Mouse (Mus musculus): ENCODE results near the gene Glmn.

Gene Glmn

GRCm38 (mm10) chr5:107515453-107515852 lies 82.2 kb downstream of the Glmn start:
- DNase-seq = no peak

GRCm38 (mm10) chr5:107513583-107513982 lies 84.1 kb downstream of the Glmn start:
- DNase-seq = peak; percentile 51

DNA sequence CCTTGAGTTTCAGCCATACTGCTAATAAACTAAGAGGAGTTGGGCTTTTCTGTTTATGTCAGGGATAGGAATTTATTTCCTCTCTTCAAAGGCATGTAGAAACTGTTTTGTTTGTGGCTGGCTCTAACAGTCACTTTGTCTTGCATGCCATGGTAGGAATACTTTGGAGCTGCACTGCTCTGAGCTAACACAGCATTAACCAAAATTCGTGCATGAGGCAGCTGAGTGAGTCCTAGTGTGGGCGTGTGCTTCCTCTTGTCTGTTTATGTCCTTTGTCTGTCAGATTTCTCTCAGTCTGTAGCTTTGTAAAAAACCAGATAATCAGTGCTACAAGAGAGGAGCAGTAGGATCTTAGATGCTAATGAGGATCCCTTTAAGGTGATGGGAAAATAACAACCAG lies 86.4 kb downstream of the Glmn start:
- peak; percentile 35 for DNase-seq

DNA sequence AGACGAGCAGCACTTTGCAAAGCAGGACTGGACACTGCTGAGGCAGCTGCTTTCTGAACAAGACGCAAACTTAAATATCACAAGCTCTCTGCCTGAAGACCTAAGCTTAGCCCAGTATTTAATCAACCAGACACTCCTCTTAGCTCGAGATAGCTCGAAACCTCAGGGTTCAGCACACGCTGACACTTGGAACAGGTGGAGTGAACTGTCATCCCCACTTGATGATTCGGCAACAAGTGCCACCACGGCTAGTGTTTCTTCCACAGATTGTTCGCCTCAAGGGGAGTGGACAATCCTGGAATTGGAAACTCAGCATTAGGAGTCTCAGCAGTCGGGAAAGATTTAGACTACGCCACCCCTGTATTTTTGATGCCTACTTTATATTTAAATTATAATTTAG lies 87.2 kb downstream of the Glmn start:
- DNase-seq = no peak

DNA sequence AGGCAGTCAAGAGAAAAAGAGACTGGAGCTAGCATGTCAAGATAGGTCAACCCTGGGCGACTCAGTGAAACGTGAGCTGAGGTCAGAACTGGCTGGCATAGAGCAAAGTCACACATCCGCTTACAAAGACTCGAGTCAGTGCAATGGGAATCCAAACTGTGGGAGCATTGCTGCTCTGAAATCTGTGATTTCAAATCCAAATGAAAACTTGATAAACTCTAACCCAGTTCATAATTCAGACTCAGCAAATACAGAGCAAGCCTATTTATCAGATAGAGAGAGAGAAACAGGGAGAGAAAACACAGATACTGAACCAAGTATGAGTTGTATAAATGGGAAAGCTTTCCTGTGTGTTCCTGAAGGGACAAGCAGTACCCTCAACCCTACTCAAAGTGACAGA lies 90.4 kb downstream of the Glmn start, which contains the start of gene Gm42669:
TSS of gene Gm42669 (plus strand) at position 301 of the 400 bp plus-strand sequence.
- no peak for DNase-seq

- DNase-seq = no peak
Observed at GRCm38 (mm10) chr5:107500741-107501140, 96.9 kb downstream of the Glmn start.

DNA sequence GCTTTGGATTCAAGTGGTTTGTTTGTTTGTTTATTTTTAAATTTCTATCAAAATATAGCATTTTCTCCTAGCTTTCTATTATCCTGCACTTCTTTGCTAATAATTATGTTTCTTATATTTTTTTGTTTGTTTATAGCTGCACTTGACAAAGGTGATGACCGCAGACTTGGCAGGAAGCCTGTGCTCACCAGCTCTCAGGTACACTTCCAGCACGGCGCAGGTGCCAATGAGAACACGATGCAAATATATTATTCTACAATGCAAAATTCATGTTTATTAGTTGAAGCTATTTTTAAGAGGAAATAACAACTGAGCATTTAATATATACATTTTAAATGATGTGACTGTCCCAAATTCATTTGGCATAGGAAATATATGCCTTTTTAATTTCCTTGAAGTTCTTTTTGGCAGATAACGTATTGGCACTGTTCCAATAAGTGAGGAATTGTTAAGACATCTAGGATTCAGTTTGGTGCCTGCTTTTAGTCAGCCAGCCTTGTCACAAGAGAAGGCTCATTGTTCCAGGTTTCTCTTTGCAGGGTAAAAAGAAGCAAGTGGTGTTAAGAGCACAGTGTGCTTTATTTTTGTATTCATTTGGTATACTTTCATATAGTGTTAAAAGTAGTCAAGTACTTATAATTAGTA lies 97.7 kb downstream of the Glmn start:
- no peak for DNase-seq

All from layer of hippocampus, adult 9-11 months (tissue).